Mouse (Mus musculus) CH12F3 (cell line): ENCODE data around the gene Mier2.

Experiments
- in situ Hi-C: fragments of 300-500 bp; cut with MboI; formaldehyde crosslinking; loops from 2 replicates; pipeline ENCODE4 v1.14.3; 2020; ENCODE audit warnings: low sequenced_read_pairs

Mier2 gene

GRCm38 (mm10) chr10:79524433-79524832, 30.6 kb downstream of the Mier2 start:
- in situ Hi-C loops, result no loop called here

DNA sequence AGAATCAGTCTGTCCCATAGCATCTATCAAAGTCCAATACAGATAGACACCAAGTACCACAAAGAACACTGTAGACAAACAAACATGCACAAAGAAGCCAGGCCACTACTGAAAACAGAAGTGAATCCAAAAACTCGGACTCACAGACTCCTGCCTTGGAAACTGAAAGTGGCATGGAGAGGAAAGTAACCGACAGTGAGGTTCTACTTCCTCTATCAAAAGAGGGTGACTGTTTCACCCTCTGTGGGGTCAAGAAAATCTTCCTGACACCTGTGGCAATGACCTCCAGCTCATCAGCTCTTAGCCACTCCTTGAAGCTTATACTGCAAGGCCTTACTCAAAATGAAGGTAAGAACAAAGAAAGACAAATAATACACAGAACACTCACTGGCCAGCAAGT, 48.3 kb downstream of the Mier2 start:
- in situ Hi-C loops, result no loop called here

- in situ Hi-C loops, result no loop called here
Measured at GRCm38 (mm10) chr10:79502830-79503644, 52.0 kb downstream of the Mier2 start.

DNA sequence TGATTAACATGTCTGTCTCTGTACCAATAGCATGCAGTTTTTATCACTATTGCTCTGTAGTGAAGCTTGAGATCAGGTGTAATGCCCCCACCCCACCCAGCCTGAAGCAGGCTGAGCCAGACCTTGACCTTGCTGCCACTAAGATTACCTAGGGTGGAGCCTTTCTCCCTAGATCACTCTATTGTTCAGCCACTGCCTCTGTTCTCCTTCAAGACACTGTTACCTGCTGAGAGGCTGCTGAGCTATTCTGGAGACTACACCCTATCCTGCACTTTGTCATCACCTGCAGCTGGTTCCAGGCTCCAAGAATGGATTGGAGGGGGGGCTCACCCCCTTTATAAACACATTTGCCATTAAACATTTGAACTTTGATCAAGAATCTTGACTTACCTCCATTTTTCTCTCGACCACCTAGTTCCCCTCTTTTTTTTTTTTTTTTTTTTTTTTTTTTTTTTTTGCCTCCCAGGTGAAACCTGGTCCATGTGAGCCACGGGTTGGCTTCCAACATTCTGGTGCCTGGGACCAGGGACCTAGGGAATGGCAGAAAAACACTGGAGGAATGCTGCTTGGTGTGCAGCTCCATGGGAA, 58.2 kb downstream of the Mier2 start:
- in situ Hi-C loops, result no loop called here

DNA sequence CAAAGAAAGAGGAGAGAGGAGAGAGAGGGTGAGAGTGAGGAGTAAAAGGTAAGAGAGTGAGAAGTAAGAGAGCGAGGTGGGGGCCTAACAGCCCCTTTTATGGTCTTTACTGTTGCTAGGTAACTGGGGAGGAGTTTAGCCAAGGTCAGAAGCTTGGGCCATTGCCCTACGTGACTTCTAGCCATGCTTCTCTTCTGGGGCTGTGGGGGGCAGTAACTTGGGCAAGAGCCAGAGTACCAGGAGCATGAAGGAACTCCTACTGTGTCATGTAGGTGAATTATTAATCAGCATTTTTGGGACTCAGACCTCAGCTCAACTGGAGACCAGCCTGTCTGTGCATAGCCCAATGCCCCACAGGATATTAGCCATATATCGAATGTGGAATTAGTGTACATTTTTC, 59.1 kb downstream of the Mier2 start:
- in situ Hi-C loops, result no loop called here
